Mouse (Mus musculus): ENCODE data around the gene Chrm3.
"Not testable (repeated sequence)": the region's sequence is repeated elsewhere in the genome, so short reads cannot be mapped to it uniquely, and the experiment has no call there.

The Chrm3 gene

GRCm38 (mm10) chr13:10360777-10361176, at the start of gene Chrm3:
Chrm3 (minus strand) TSS chr13:10360847.
- no peak for DNase-seq (ENCODE audit: low read depth, low spot score)

- DNase-seq (ENCODE audit: low read depth, low spot score), result no peak
These were observed 33.7 kb upstream of the Chrm3 start for GRCm38 (mm10) chr13:10394364-10394763.

- DNase-seq (ENCODE audit: low read depth, low spot score), result not testable (repeated sequence)
These were observed 14.8 kb upstream of the Chrm3 start for GRCm38 (mm10) chr13:10375487-10375886.

- DNase-seq (ENCODE audit: low read depth, low spot score), result no peak
These were observed 400 bp downstream of the Chrm3 start for GRCm38 (mm10) chr13:10360199-10360694.

GRCm38 (mm10) chr13:10359516-10360198, 990 bp downstream of the Chrm3 start:
- DNase-seq (ENCODE audit: low read depth, low spot score), result no peak

GRCm38 (mm10) chr13:10355796-10356195, 4.9 kb downstream of the Chrm3 start:
- DNase-seq (ENCODE audit: low read depth, low spot score), result no peak

- DNase-seq (ENCODE audit: low read depth, low spot score), result no peak
These were observed 5.6 kb downstream of the Chrm3 start for GRCm38 (mm10) chr13:10354885-10355575.

- DNase-seq (ENCODE audit: low read depth, low spot score), result no peak
These were observed 8.5 kb downstream of the Chrm3 start for GRCm38 (mm10) chr13:10352141-10352540.

GRCm38 (mm10) chr13:10344362-10344761, 16.3 kb downstream of the Chrm3 start:
- no peak for DNase-seq (ENCODE audit: low read depth, low spot score)

GRCm38 (mm10) chr13:10335558-10335957, 25.1 kb downstream of the Chrm3 start:
- DNase-seq (ENCODE audit: low read depth, low spot score), result no peak

GRCm38 (mm10) chr13:10332762-10333161, 27.9 kb downstream of the Chrm3 start:
- no peak for DNase-seq (ENCODE audit: low read depth, low spot score)

GRCm38 (mm10) chr13:10309811-10310210, 50.8 kb downstream of the Chrm3 start:
- DNase-seq (ENCODE audit: low read depth, low spot score), result no peak

GRCm38 (mm10) chr13:10295160-10295559, 65.5 kb downstream of the Chrm3 start:
- no peak for DNase-seq (ENCODE audit: low read depth, low spot score)

GRCm38 (mm10) chr13:10284331-10284730, 76.3 kb downstream of the Chrm3 start:
- DNase-seq (ENCODE audit: low read depth, low spot score), result no peak

GRCm38 (mm10) chr13:10274907-10275306, 85.7 kb downstream of the Chrm3 start:
- no peak for DNase-seq (ENCODE audit: low read depth, low spot score)

- no peak for DNase-seq (ENCODE audit: low read depth, low spot score)
These were observed 96.9 kb downstream of the Chrm3 start for GRCm38 (mm10) chr13:10263784-10264183.

GRCm38 (mm10) chr13:10253049-10253448, 107.6 kb downstream of the Chrm3 start:
- no peak for DNase-seq (ENCODE audit: low read depth, low spot score)

- DNase-seq (ENCODE audit: low read depth, low spot score), result no peak
These were observed 109.0 kb downstream of the Chrm3 start for GRCm38 (mm10) chr13:10251499-10252179.

GRCm38 (mm10) chr13:10244243-10244998, 116.2 kb downstream of the Chrm3 start:
- DNase-seq (ENCODE audit: low read depth, low spot score), result no peak

- no peak for DNase-seq (ENCODE audit: low read depth, low spot score)
These were observed 120.4 kb downstream of the Chrm3 start for GRCm38 (mm10) chr13:10240238-10240637.

GRCm38 (mm10) chr13:10239825-10240224, 120.8 kb downstream of the Chrm3 start:
- no peak for DNase-seq (ENCODE audit: low read depth, low spot score)

- no peak for DNase-seq (ENCODE audit: low read depth, low spot score)
These were observed 123.0 kb downstream of the Chrm3 start for GRCm38 (mm10) chr13:10237616-10238015.
